Mouse (Mus musculus): ENCODE results near the gene Cacna1s. TPM values are rescaled to one million over a fixed set of nuclear protein-coding genes. Genes with fewer than 3 reads are reported as not detected.

The Cacna1s gene
- polyA plus RNA-seq, 1 experiment from 2014 or later, result 0.17 TPM

GRCm38 (mm10) chr1:136134547-136134946 is 82.0 kb downstream of the Cacna1s start:
- ATAC-seq (ENCODE audit: low FRiP score), result no peak
- Histone ChIP-seq H3K9me3 (no peaks in the 10 kb centered on the region), H3K27ac (no peak overlapping the region), H3K27me3 (peaks cover 17% of the 10 kb centered on the region; the same call in 1 of the 2 replicates), H3K4me2 (peak overlapping the region; percentile 80), H3K9ac (no peak overlapping the region), H3K36me3 (replicated peaks) (no peaks in the 10 kb centered on the region), H3K4me1 (peaks cover 90% of the 10 kb centered on the region), H3K4me3 (replicated peaks) (peak overlapping the region; percentile 76)
- 81% methylated on average over 2 of the region's 2 CpGs for WGBS

- peaks cover 93% of the 10 kb centered on the region for H3K4me1 ChIP-seq
These were observed 82.5 kb downstream of the Cacna1s start for GRCm38 (mm10) chr1:136135046-136135445.

GRCm38 (mm10) chr1:136135777-136136444 is 83.4 kb downstream of the Cacna1s start:
- no peak overlapping the region for H3K4me2 ChIP-seq
- H3K4me1 ChIP-seq, result peaks cover 92% of the 10 kb centered on the region
- no peaks in the 10 kb centered on the region for H3K36me3 ChIP-seq (replicated peaks)
- 67% methylated on average over 6 of the region's 6 CpGs for WGBS
- peaks cover 13% of the 10 kb centered on the region; the same call in 1 of the 2 replicates for H3K27me3 ChIP-seq
- H3K4me3 ChIP-seq (replicated peaks), result no peak overlapping the region
- no peak overlapping the region; the same call in 1 of the 2 replicates for H3K9ac ChIP-seq
- H3K27ac ChIP-seq, result no peak overlapping the region
- no peak for ATAC-seq (ENCODE audit: low FRiP score)
- no peaks in the 10 kb centered on the region for H3K9me3 ChIP-seq

More at GRCm38 (mm10) chr1:136135046-136135445, 82.5 kb downstream of the Cacna1s start:
- ATAC-seq (ENCODE audit: low FRiP score), result no peak
- WGBS, result 40% methylated on average over 1 of the region's 1 CpGs
- H3K9ac ChIP-seq, result no peak overlapping the region
- H3K27ac ChIP-seq, result no peak overlapping the region
- H3K36me3 ChIP-seq (replicated peaks), result no peaks in the 10 kb centered on the region
- peaks cover 15% of the 10 kb centered on the region; the same call in 1 of the 2 replicates for H3K27me3 ChIP-seq
- no peaks in the 10 kb centered on the region for H3K9me3 ChIP-seq
- peak overlapping the region; percentile 80 for H3K4me2 ChIP-seq
- no peak overlapping the region for H3K4me3 ChIP-seq (replicated peaks)

GRCm38 (mm10) chr1:136136547-136136946 is 84.0 kb downstream of the Cacna1s start:
- no peak for ATAC-seq (ENCODE audit: low FRiP score)
- no peak overlapping the region for H3K4me3 ChIP-seq (replicated peaks)
- no peaks in the 10 kb centered on the region for H3K9me3 ChIP-seq
- H3K9ac ChIP-seq, result no peak overlapping the region
- H3K4me1 ChIP-seq, result peaks cover 96% of the 10 kb centered on the region
- 60% methylated on average over 4 of the region's 4 CpGs for WGBS
- H3K27me3 ChIP-seq, result peaks cover 13% of the 10 kb centered on the region; the same call in 1 of the 2 replicates
- 0 out of 2 replicates have a peak overlapping the region, but pooled peaks have one; percentile 0 for H3K4me2 ChIP-seq
- no peaks in the 10 kb centered on the region for H3K36me3 ChIP-seq (replicated peaks)
- 0 out of 2 replicates have a peak overlapping the region, but pooled peaks have one; percentile 37 for H3K27ac ChIP-seq

- ATAC-seq (ENCODE audit: low FRiP score), result no peak
- Histone ChIP-seq H3K9ac (0 out of 2 replicates have a peak overlapping the region, but pooled peaks have one; percentile 17), H3K4me1 (peaks cover 99% of the 10 kb centered on the region), H3K9me3 (no peaks in the 10 kb centered on the region), H3K36me3 (replicated peaks) (no peaks in the 10 kb centered on the region), H3K27ac (peak overlapping the region; percentile 79; the same call in 1 of the 2 replicates), H3K27me3 (peaks cover 13% of the 10 kb centered on the region; the same call in 1 of the 2 replicates), H3K4me2 (peak overlapping the region; percentile 22), H3K4me3 (replicated peaks) (no peak overlapping the region; the same call in 1 of the 2 replicates)
- WGBS, result 30% methylated on average over 7 of the region's 7 CpGs
These were observed 84.6 kb downstream of the Cacna1s start for GRCm38 (mm10) chr1:136137071-136137531.

DNA sequence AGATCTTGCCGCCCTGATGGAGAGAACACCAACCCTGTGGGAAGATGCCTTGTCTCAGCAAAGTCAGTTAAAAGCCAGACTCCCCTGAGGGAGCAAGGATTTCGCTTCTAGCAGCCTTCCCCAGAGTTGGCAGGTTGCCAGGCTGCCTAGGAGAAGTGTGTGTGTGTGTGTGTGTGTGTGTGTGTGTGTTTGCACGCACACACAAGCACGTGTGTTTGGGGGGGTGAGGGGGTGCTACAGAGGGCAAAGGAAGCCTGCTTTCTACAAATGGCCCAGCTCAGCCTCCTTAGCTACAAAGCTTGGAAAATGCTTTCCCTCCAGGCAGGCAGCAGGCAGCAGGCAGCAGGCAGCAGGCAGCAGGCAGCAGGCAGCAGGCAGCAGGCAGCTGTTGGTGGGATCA is 85.0 kb downstream of the Cacna1s start:
- Histone ChIP-seq H3K9me3 (no peaks in the 10 kb centered on the region), H3K9ac (0 out of 2 replicates have a peak overlapping the region, but pooled peaks have one; percentile 17), H3K4me3 (replicated peaks) (no peak overlapping the region; the same call in 1 of the 2 replicates), H3K4me1 (peaks cover 99% of the 10 kb centered on the region), H3K27ac (peak overlapping the region; percentile 79), H3K36me3 (replicated peaks) (no peaks in the 10 kb centered on the region), H3K4me2 (peak overlapping the region; percentile 22), H3K27me3 (peaks cover 13% of the 10 kb centered on the region; the same call in 1 of the 2 replicates)
- 0 out of 2 replicates have a peak, but pooled peaks have one; percentile 2 for ATAC-seq (ENCODE audit: low FRiP score)
- WGBS, result 7% methylated on average over 4 of the region's 4 CpGs

DNA sequence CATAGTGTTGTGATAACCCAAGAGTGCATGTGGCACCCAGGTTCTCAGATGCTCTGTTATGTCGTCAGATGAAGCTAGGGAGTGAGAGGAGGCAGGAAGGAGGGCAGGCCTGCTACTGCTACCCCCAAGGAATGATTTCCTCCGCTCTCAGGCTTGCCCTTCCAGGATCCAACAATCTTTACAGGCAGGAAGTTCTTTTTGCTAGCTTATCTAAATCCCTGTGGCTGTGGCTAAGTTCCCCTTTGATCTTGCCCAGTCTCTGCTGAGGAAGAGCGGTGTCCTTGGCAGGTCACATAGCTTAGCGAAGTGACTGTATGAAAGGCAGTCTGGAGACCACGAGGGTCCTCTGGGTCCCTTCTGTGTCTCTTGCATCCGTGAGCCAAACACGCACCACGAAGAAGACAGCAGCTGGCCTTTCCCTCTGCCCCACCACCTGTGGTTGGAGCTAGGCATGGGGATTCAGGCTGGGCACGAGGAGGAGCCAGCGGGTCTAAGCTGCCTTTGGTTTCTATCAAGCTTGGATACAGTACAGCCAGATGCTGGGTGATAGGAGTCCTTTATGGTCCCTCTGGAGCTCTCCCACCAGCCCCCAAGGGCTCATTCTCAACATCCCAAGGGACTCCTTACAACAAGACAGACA is 85.8 kb downstream of the Cacna1s start:
- H3K4me2 ChIP-seq, result peak overlapping the region; percentile 22; the same call in 1 of the 2 replicates
- WGBS, result 48% methylated on average over 10 of the region's 10 CpGs
- 0 out of 2 replicates have a peak overlapping the region, but pooled peaks have one; percentile 12 for H3K9ac ChIP-seq
- no peak for ATAC-seq (ENCODE audit: low FRiP score)
- peaks cover 99% of the 10 kb centered on the region for H3K4me1 ChIP-seq
- peak overlapping the region; percentile 79 for H3K27ac ChIP-seq
- H3K9me3 ChIP-seq, result no peaks in the 10 kb centered on the region
- H3K27me3 ChIP-seq, result peaks cover 13% of the 10 kb centered on the region; the same call in 1 of the 2 replicates
- no peaks in the 10 kb centered on the region for H3K36me3 ChIP-seq (replicated peaks)
- H3K4me3 ChIP-seq (replicated peaks), result no peak overlapping the region

GRCm38 (mm10) chr1:136139990-136140640 is 87.6 kb downstream of the Cacna1s start:
- Histone ChIP-seq H3K36me3 (replicated peaks) (peaks cover 7% of the 10 kb centered on the region; the same call in 1 of the 2 replicates), H3K4me1 (peaks cover 95% of the 10 kb centered on the region), H3K4me2 (peak overlapping the region; percentile 82), H3K27me3 (peaks cover 7% of the 10 kb centered on the region; the same call in 1 of the 2 replicates), H3K9ac (peak overlapping the region; percentile 70), H3K4me3 (replicated peaks) (peak overlapping the region; percentile 49), H3K27ac (peak overlapping the region; percentile 74), H3K9me3 (no peaks in the 10 kb centered on the region)
- 1% methylated on average over 32 of the region's 32 CpGs for WGBS
- peak; percentile 12; the same call in 1 of the 2 replicates for ATAC-seq (ENCODE audit: low FRiP score)

DNA sequence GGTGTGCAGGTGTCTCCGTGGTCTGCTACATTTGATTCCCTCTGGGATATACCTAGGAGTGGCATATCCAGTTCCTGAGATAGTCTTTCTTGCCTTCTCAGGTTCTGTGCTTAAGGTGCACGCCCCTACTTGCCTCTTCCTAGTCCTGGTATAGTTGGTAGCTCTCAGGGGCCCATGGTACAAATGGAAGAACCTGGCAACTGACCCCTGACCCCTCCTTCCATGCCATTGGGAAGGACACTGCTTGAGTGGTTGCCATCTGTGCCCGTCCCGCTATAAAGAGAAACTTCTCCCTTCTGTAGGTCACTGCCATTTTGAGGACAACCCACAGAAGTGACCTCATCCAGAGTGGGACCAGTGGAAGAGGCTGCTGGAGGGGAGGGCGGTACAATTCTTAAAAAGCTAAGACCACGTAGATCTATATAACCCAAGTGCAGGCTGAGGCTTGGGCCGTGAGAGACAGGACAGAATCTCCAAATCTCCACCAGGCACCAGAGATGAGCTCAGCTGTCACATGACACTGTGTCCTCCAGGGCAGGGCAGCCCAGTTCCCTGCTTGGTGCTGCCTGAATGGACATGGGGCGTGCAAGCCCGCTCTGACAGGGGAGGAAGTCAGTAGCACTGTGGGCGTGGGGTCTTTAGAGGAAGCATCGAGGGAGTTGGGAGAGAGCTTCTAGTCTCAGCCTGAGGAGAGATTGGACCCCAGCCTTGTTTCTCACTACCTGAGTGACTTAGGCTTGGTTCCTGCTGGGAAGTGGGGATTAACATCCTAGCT is 88.8 kb downstream of the Cacna1s start:
- H3K27me3 ChIP-seq, result peaks cover under 1% of the 10 kb centered on the region; the same call in 1 of the 2 replicates

GRCm38 (mm10) chr1:136142336-136142735 is 89.8 kb downstream of the Cacna1s start:
- 41% methylated on average over 6 of the region's 6 CpGs for WGBS
- no peaks in the 10 kb centered on the region; the same call in 1 of the 2 replicates for H3K27me3 ChIP-seq
- H3K9ac ChIP-seq, result no peak overlapping the region
- peaks cover 73% of the 10 kb centered on the region for H3K4me1 ChIP-seq
- H3K36me3 ChIP-seq (replicated peaks), result peaks cover 26% of the 10 kb centered on the region
- H3K4me3 ChIP-seq (replicated peaks), result no peak overlapping the region
- H3K4me2 ChIP-seq, result 0 out of 2 replicates have a peak overlapping the region, but pooled peaks have one; percentile 3
- peak; percentile 42 for ATAC-seq (ENCODE audit: low FRiP score)
- H3K9me3 ChIP-seq, result no peaks in the 10 kb centered on the region
- peak overlapping the region; percentile 66 for H3K27ac ChIP-seq

More for the DNA sequence above, 88.8 kb downstream of the Cacna1s start:
- WGBS, result 89% methylated on average over 11 of the region's 11 CpGs
- Histone ChIP-seq H3K27ac (peak overlapping the region; percentile 66; the same call in 1 of the 2 replicates), H3K4me3 (replicated peaks) (no peak overlapping the region), H3K36me3 (replicated peaks) (peaks cover 16% of the 10 kb centered on the region), H3K9ac (0 out of 2 replicates have a peak overlapping the region, but pooled peaks have one; percentile 1), H3K4me2 (no peak overlapping the region), H3K4me1 (peaks cover 83% of the 10 kb centered on the region), H3K9me3 (no peaks in the 10 kb centered on the region)
- no peak for ATAC-seq (ENCODE audit: low FRiP score)

- ATAC-seq (ENCODE audit: low FRiP score), result no peak
- Histone ChIP-seq H3K27ac (0 out of 2 replicates have a peak overlapping the region, but pooled peaks have one; percentile 8), H3K27me3 (no peaks in the 10 kb centered on the region; the same call in 1 of the 2 replicates), H3K36me3 (replicated peaks) (peaks cover 38% of the 10 kb centered on the region), H3K9me3 (no peaks in the 10 kb centered on the region), H3K4me1 (peaks cover 61% of the 10 kb centered on the region), H3K4me2 (no peak overlapping the region; the same call in 1 of the 2 replicates), H3K4me3 (replicated peaks) (no peak overlapping the region), H3K9ac (no peak overlapping the region)
- 73% methylated on average over 10 of the region's 10 CpGs for WGBS
These were observed 91.0 kb downstream of the Cacna1s start for GRCm38 (mm10) chr1:136143514-136143913.

Measured in forebrain, embryonic 12.5 days (tissue).